Mouse (Mus musculus) hindbrain, embryonic 13.5 days (tissue): Measurements from ENCODE around the gene Slmap. TPM values are rescaled to one million over a fixed set of nuclear protein-coding genes. Genes with fewer than 3 reads are reported as not detected.
"Not testable (repeated sequence)": the region's sequence is repeated elsewhere in the genome, so short reads cannot be mapped to it uniquely, and the experiment has no call there.

Source experiments
- ATAC-seq: fragments of 200-750 bp; cut with Nextera tagmentation; 2 replicates; pipeline ENCODE4 v1.8.0; 2017; ENCODE audit warnings: moderate TSS enrichment; ENCODE audit not compliant: low FRiP score
- H3K27ac ChIP-seq: fragments of 300-500 bp; sonication (generic); 2 replicates; pipeline ENCODE4 v1.5.1; 2015; ENCODE audit warnings: inconsistent platforms, mild to moderate bottlenecking, moderate library complexity
- H3K27me3 ChIP-seq: fragments of 300-500 bp; sonication (generic); 2 replicates; pipeline ENCODE4 v1.6.1; 2015; ENCODE audit warnings: mild to moderate bottlenecking, inconsistent platforms
- H3K36me3 ChIP-seq: fragments of 300-500 bp; sonication (generic); 2 replicates; pipeline ENCODE4 v1.6.1; 2015; ENCODE audit warnings: mild to moderate bottlenecking, inconsistent platforms
- H3K4me1 ChIP-seq: fragments of 300-500 bp; sonication (generic); replicated peaks from 2 replicates; pipeline ENCODE4 v1.6.1; 2015; ENCODE audit warnings: inconsistent platforms
- H3K4me2 ChIP-seq: fragments of 300-500 bp; sonication (generic); 2 replicates; pipeline ENCODE4 v1.6.1; 2015; ENCODE audit warnings: inconsistent platforms, mild to moderate bottlenecking, moderate library complexity
- H3K4me3 ChIP-seq: fragments of 300-500 bp; sonication (generic); 2 replicates; pipeline ENCODE4 v1.5.1; 2015; ENCODE audit warnings: mild to moderate bottlenecking, inconsistent platforms
- H3K9ac ChIP-seq: fragments of 300-500 bp; sonication (generic); 2 replicates; pipeline ENCODE4 v1.6.1; 2015; ENCODE audit warnings: mild to moderate bottlenecking, inconsistent platforms
- H3K9me3 ChIP-seq: fragments of 300-500 bp; sonication (generic); 2 replicates; pipeline ENCODE4 v1.6.1; 2016; ENCODE audit warnings: inconsistent platforms
- WGBS: fragments of 180-500 bp; shearing (Covaris S2); methylation state at CpG from one replicate; pipeline ENCODE4 v1.1.7; 2015; 5-methylcytosine and 5-hydroxymethylcytosine counted together
- polyA plus RNA-seq: library from polyadenylated mRNA; unstranded; fragments of >200 nt; fragmentation: Nextera tagmentation; extraction: Ambion mirVana; gene quantifications from 2 replicates; pipeline ENCODE4 v1.2.1, GENCODE M21; 2015

The Slmap gene
- polyA plus RNA-seq, 1 experiment from 2014 or later: 13.3 TPM

DNA sequence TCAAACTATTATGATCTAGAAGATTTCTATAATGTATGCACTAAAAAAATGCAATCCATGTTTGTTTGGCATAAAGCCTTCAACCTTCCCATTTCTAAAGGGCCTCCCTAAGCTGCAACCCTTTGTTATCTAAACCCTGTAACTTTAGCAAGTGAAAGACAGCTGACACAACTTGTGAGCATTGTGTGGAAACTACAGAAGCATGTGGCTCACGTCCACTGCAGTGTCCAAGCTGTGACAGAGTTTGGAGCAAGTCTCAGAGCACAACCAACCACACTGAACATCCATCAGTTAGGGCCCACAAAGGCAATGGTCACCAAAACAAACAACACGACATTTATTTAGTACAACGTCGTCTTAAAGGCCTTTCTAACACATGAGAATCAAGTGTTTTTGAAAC is 117.6 kb downstream of the Slmap start:
- Histone ChIP-seq H3K4me2 (no peak overlapping the region), H3K27ac (no peak overlapping the region), H3K9ac (no peak overlapping the region), H3K9me3 (no peaks in the 10 kb centered on the region), H3K27me3 (no peaks in the 10 kb centered on the region), H3K4me3 (no peak overlapping the region), H3K36me3 (peaks cover 19% of the 10 kb centered on the region), H3K4me1 (no peaks in the 10 kb centered on the region)
- WGBS: 77% methylated on average over 4 of the region's 4 CpGs
- no peak for ATAC-seq

DNA sequence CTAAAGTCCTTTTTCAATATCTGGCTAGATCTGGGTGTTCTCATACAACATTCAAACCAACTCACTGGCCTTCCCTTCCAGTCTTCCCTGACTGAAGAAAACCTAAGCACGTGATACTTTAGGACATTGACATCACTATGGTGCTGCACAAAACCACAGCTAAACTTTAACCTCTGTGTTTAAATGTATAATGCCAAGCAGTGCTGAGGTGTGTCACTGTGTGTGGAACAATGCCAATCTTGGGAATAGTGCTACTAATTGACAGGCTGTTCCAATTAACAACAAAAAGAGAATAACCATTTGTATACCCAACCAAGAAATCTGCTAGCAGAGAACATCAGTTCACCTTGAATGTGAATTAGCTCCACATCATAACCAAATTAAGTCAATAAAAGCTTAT is 121.2 kb downstream of the Slmap start:
- ATAC-seq: no peak
- peaks cover 5% of the 10 kb centered on the region; the same call in 1 of the 2 replicates for H3K36me3 ChIP-seq
- no peak overlapping the region for H3K4me3 ChIP-seq
- no peaks in the 10 kb centered on the region for H3K4me1 ChIP-seq
- H3K27ac ChIP-seq: no peak overlapping the region
- H3K4me2 ChIP-seq: no peak overlapping the region
- 91% methylated on average over 1 of the region's 1 CpGs for whole genome bisulfite sequencing
- no peaks in the 10 kb centered on the region for H3K9me3 ChIP-seq
- no peak overlapping the region for H3K9ac ChIP-seq
- no peaks in the 10 kb centered on the region for H3K27me3 ChIP-seq

DNA sequence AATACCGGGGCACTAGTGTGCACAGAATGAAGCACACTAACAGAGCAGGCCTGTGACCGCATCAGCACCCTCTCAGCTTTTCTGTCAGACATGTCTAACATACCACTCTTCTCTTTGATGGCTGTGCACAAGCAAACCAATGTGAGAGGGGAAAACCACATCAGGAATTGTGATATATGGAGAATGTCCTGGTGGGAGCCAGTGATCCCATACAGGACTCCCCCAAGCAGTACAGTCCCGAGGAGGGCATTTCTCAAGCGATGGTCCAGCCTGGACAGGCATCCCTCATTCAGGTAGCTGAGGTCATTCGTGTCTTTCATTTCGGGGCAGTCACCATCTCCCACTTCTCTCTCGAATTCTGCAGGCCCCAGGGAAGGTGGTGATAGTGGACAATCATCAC is 128.0 kb downstream of the Slmap start:
- Histone ChIP-seq H3K4me2 (no peak overlapping the region), H3K36me3 (peaks cover 16% of the 10 kb centered on the region), H3K4me1 (no peaks in the 10 kb centered on the region), H3K9me3 (no peaks in the 10 kb centered on the region), H3K27me3 (no peaks in the 10 kb centered on the region), H3K27ac (no peak overlapping the region), H3K9ac (no peak overlapping the region), H3K4me3 (no peak overlapping the region)
- ATAC-seq: no peak
- WGBS: 96% methylated on average over 7 of the region's 7 CpGs

DNA sequence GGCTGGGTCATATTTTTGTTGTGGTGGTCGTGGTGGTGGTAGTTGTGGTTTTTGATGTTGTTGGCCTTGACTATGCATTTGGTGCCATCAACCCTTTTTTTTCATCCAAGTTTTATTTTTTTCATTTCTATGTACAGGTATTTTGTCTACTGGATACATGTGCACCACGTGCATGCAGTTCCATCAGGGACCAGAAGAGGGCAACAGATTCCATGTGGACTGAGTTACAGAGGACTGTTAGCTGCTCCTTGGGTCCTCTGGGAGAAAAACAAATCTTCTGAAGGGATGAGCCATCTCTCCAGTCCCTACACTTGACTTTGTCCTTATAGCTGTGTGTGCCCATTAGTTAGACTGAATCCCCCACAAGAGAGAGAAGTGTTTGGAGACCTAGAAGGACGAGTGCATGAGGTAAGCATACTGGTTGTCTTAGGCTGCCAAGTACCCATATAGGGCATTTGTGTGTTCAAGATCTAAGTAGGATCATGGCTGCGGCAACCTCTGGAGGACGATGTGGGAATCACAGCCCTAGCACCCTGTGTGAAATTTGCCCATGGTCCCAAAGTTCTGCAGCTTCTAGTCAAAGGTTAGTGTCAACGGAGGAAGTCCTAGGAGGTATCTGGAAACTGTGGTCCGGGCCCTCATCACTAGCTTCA is 136.1 kb downstream of the Slmap start:
- 98% methylated on average over 7 of the region's 7 CpGs for WGBS

DNA sequence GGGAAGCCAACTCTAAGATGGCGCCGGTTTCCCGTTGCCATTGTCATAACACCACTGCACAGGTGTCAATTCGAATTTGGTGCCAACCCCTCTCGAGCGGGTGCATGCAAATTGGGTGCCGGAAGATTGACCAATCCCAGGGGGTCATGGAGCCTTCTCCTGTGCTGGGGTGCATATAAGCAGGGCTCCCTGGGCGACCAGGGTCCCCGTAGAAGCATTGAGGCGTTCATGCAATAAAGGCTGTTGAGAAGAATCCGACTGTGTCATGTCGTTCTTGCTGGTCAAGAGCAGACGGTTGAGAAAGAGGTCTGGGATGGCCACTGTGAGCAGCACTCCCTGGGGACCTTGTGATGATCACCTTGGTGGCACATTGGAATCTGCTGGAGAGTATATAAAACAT is 142.9 kb downstream of the Slmap start:
- no peaks in the 10 kb centered on the region for H3K27me3 ChIP-seq
- H3K4me2 ChIP-seq: no peak overlapping the region
- peaks cover 5% of the 10 kb centered on the region; the same call in 1 of the 2 replicates for H3K9me3 ChIP-seq
- no peak overlapping the region for H3K9ac ChIP-seq
- no peak overlapping the region for H3K27ac ChIP-seq
- WGBS: 92% methylated on average over 13 of the region's 13 CpGs
- peaks cover 10% of the 10 kb centered on the region; the same call in 1 of the 2 replicates for H3K36me3 ChIP-seq
- ATAC-seq: no peak
- no peaks in the 10 kb centered on the region for H3K4me1 ChIP-seq
- no peak overlapping the region for H3K4me3 ChIP-seq

More for the DNA sequence above, 136.1 kb downstream of the Slmap start:
- no peak overlapping the region for H3K27ac ChIP-seq
- H3K36me3 ChIP-seq: peaks cover 21% of the 10 kb centered on the region; the same call in 1 of the 2 replicates
- H3K4me3 ChIP-seq: no peak overlapping the region
- H3K9ac ChIP-seq: no peak overlapping the region
- H3K4me2 ChIP-seq: no peak overlapping the region
- no peaks in the 10 kb centered on the region for H3K27me3 ChIP-seq
- peaks cover 5% of the 10 kb centered on the region for H3K9me3 ChIP-seq
- ATAC-seq: no peak
- no peaks in the 10 kb centered on the region for H3K4me1 ChIP-seq

DNA sequence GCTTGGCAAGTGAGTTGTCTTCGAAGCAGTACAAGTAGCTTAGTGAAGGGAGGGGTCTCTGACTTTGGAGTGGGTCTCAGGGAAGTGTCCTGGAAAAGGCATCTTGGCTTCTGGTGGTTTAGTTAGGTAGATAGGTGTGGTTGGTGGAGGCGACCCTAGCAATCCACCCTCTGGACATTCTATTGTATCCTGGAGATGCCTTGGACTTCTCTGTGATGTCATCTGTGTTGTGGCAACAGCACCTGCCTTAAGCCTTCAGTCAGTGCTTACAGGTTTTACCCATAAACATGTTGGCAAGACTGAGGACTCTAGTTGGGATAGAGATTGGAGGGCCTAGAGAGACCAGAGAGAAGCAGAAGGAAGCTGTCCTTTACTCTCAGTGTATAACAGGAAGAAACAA is 145.8 kb downstream of the Slmap start:
- not testable (repeated sequence) for H3K9ac ChIP-seq, H3K4me2 ChIP-seq, H3K27me3 ChIP-seq, H3K27ac ChIP-seq, H3K4me1 ChIP-seq, H3K36me3 ChIP-seq, H3K9me3 ChIP-seq, ATAC-seq, H3K4me3 ChIP-seq
- WGBS: 95% methylated on average over 2 of the region's 2 CpGs

DNA sequence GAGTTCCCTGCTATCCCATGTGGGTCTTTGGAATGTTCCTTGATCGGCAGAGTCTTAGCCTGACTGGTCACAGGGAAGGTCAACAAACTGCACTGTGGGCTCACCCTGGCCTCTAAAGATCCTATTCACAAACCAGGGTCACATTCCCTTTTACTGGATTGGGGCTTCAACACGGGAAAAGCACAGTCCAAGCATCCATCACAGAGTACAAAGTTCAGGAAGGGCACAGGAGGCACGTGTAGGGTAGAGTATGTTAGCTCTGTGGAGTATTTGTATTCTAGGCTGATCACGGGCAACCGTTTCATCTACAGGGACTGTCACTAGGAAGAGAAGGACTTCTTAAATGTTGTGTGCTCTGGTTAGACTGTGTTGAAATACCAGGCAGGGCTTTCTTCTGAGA is 147.7 kb downstream of the Slmap start:
- not testable (repeated sequence) for H3K4me1 ChIP-seq, H3K27me3 ChIP-seq, H3K36me3 ChIP-seq, ATAC-seq, H3K4me3 ChIP-seq, H3K9me3 ChIP-seq, H3K27ac ChIP-seq, H3K4me2 ChIP-seq, H3K9ac ChIP-seq
- 72% methylated on average over 5 of the region's 5 CpGs for WGBS

DNA sequence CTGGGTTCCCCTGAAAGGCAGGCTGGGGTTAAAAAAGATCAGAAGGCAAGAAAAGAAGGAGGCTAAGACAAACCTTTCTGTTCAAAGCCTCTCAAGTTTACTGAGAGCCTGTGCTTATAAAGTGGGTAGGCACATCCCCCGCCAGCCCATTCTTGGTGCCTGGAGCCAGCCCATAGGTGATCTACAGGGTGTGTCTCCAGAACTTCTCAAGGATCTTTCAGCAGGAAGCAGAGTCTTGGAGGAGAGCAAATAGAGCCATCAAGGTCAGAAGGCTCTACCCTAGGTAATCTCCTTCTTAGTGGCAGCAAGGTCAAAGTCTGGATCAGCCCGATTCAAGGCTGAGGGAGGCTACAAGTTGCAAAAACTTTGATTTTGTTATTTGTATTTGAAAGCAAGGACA is 149.1 kb downstream of the Slmap start:
- WGBS: 94% methylated on average over 2 of the region's 2 CpGs
- H3K36me3 ChIP-seq, H3K27ac ChIP-seq, H3K4me3 ChIP-seq, H3K4me1 ChIP-seq, H3K9ac ChIP-seq, H3K9me3 ChIP-seq, H3K4me2 ChIP-seq, ATAC-seq, H3K27me3 ChIP-seq: not testable (repeated sequence)

DNA sequence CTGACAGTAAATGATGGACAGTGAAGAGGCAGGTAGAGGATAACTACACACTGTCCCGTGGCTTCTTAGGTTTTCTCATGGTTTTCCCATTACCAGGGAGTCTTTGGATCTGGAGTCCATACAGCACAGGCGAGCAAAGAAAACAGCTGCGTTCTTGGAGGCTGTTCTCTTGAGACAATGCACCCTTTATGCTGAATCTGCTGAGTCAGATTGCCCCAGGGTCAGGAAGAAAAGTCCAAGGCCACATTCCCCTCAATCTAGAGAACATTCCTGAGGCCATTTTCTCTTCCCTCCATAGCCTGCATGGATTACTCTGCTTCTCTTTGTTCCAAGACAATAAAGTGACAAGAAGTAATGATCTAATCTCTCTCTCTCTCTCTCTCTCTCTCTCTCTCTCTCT is 155.7 kb downstream of the Slmap start:
- Histone ChIP-seq H3K27me3 (no peaks in the 10 kb centered on the region), H3K27ac (no peak overlapping the region), H3K4me3 (no peak overlapping the region), H3K4me2 (no peak overlapping the region), H3K4me1 (no peaks in the 10 kb centered on the region), H3K9me3 (no peaks in the 10 kb centered on the region), H3K9ac (no peak overlapping the region), H3K36me3 (no peaks in the 10 kb centered on the region)
- no peak for ATAC-seq
- WGBS: 41% methylated on average over 3 of the region's 3 CpGs

DNA sequence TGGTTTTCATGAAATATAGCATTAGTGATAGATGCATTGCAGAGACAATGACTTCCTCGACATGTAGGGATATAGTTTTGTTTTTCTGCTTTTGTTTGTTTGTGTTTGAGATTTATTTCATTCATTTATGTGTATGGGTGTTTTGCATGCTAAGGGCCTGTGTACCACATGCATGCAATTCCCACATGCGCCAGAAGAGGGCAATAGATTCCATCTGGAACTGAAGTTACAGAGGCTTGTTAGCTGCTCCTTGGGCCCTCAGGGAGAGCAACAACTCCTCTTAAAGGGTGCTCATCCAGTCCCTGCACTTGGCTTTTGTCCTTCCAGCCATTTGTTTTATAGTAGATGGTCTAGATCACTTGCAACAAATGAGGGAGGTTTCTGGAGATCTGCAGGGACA is 158.1 kb downstream of the Slmap start:
- H3K9ac ChIP-seq: no peak overlapping the region
- H3K4me3 ChIP-seq: no peak overlapping the region
- no peaks in the 10 kb centered on the region for H3K4me1 ChIP-seq
- H3K27ac ChIP-seq: no peak overlapping the region
- H3K9me3 ChIP-seq: no peaks in the 10 kb centered on the region
- H3K36me3 ChIP-seq: no peaks in the 10 kb centered on the region
- H3K4me2 ChIP-seq: no peak overlapping the region
- WGBS: 7% methylated on average over 2 of the region's 2 CpGs
- no peak for ATAC-seq
- H3K27me3 ChIP-seq: no peaks in the 10 kb centered on the region

Other genes starting within 250 kb of the Slmap start
- 20.6 and 20.9 TPM in 2 replicates for gene Dennd6a, start 38.9 kb upstream of the Slmap start, polyA plus RNA-seq
- gene Arf4, start 103.1 kb upstream of the Slmap start, polyA plus RNA-seq: 586 and 604 TPM in 2 replicates
- gene Pde12, start 135.0 kb upstream of the Slmap start, polyA plus RNA-seq: 11.8 and 11.9 TPM in 2 replicates
- gene Dnah12, start 158.3 kb upstream of the Slmap start, polyA plus RNA-seq: 0.08 and 0.09 TPM in 2 replicates